Mouse (Mus musculus) large intestine, adult 2 months (tissue): Measurements from ENCODE around the gene Aip. TPM values are rescaled to one million over a fixed set of nuclear protein-coding genes. Genes with fewer than 3 reads are reported as not detected.
"Not testable (repeated sequence)": the region's sequence is repeated elsewhere in the genome, so short reads cannot be mapped to it uniquely, and the experiment has no call there.

ENCODE experiments used
- DNase-seq: peaks from one replicate; pipeline ENCODE4 v3.0.0-alpha.2; 2012; ENCODE audit warnings: low read depth, low spot score
- WGBS: fragments of 180-500 bp; shearing (Covaris S2); methylation state at CpG from one replicate; pipeline ENCODE4 v1.1.7; 2018; 5-methylcytosine and 5-hydroxymethylcytosine counted together
- polyA plus RNA-seq: library from polyadenylated mRNA; depleted of rRNA; stranded (reverse); fragments of >200 nt; gene quantifications from 2 replicates; pipeline ENCODE4 v1.2.3, GENCODE M21; 2012

The Aip gene
- polyA plus RNA-seq, 1 experiment: 62.8 TPM

- DNase-seq: no peak
- WGBS: 95% methylated on average over 2 of the region's 2 CpGs
Observed at GRCm38 (mm10) chr19:4139446-4139845, 13.8 kb upstream of the Aip start, which contains the start of gene Gpr152. TSS of gene Gpr152 (plus strand) at chr19:4139787.

DNA sequence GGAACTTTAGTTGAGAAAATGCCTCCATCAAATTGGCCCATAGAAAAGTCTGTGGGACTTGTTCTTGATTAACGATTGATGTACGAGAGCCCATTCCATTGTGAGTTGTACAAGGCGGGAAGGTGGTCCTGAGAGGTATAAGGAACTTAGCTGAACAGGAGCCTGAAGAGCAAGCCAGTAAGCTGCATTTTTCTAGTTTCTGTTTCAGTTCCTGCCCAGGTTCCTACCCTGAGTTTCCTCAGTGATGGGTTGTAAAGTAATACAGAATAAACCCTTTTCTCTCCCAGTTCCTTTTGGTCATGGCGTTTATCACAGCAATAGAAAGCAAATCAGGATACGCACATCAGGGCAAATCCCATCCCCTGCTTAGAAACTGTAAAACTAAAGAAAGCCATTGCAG is 12.3 kb upstream of the Aip start:
- DNase-seq: no peak
- 49% methylated on average over 5 of the region's 5 CpGs for WGBS

DNA sequence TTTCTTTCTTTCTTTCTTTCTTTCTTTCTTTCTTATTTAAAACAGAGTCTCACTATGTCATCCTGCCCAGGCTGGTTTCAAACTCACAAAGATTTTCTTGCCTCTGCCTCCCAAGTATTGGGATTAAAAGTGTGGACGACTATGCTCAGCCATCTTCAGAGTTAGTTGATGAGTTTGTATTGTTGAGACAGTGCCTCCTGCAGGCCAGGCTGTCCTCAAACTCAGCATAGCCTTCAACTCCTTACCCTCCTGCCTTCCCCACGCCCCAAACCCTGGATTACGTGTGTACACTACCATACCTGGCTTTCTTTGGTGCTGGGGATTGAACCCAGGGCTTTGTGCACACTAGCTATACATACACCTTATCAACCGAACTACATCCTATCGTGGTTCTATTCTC is 10.8 kb upstream of the Aip start:
- DNase-seq: no peak
- 83% methylated on average over 5 of the region's 5 CpGs for WGBS

- WGBS: 17% methylated on average over 8 of the region's 8 CpGs
- DNase-seq: not testable (repeated sequence)
Observed at GRCm38 (mm10) chr19:4135963-4136345, 10.3 kb upstream of the Aip start.

DNA sequence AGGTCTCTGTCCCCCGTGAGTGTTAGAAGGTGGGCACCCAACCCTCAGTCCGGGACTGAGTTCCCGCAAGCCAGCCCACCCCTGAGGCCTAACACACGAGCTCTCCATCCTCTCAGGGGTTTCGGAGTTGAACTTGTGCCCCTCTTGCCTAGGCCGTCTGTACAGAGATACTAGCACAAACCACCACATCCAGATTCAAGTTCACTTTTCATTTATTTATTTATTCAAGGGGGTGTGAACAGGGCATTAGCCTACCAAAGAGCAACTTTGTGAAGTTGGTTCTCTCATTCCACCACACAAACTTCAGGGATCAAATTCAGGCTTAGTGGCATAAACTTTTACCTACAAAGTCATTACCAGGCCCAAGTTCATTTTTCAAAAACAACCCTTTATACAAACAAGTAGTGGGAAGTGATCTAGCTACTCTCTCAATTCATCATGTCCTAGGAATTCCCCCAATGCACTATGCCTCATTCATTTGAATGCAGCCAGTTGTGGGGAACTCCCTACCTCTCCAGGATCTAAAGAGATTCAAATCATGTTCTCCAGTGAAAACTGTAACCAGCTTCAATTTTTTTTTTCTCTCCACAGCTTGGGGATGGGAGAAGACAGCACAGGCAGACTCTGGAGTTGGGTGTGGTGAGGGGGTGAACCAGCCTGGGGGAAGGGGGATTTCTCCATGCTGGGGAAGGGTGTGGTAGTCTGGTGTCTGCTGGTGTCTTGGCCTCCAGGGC is 9.7 kb upstream of the Aip start:
- 83% methylated on average over 6 of the region's 6 CpGs for WGBS
- DNase-seq: not testable (repeated sequence)

DNA sequence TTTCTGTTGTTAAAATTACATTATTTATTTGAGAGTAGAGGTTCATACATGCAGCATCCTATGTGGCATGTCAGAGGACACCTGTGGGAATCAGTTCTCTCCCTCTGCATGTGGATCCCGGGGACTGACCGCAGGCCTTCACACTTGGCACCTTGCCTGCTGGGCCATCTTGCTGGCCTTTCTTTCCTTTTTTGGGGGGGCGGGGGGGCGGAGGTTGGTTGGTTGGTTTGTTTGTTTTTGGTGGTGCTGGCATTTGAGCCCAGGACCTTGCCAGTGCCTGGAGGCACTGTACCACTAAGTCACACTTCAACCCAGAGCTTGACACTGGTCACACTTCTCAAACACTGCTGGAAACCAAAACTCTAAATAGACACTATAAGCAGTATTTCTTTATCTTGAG is 8.7 kb upstream of the Aip start:
- no peak for DNase-seq
- 85% methylated on average over 4 of the region's 4 CpGs for WGBS

GRCm38 (mm10) chr19:4131768-4132167 is 6.1 kb upstream of the Aip start:
- 86% methylated on average over 2 of the region's 2 CpGs for WGBS
- no peak for DNase-seq

GRCm38 (mm10) chr19:4131075-4131474 is 5.4 kb upstream of the Aip start:
- no peak for DNase-seq
- 83% methylated on average over 5 of the region's 5 CpGs for WGBS

DNA sequence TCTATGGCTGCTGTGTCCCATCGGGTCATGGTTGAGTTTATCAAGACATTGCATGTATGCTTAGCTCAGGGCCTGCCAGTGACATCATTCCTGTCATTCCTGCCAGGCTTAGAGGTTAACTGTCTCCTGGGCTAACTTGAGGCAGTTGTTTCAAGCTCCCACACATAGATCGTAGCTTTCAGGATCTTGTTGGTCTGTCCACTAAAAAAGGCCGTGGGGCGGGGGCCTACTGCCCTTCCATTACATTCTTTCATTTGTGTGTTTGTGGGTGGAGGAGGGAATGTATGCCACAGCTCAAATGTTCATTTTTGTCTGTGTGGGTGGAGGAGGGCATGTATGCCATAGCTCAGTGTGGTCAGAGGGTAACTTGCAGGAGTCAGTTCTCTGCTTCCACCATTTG is 4.4 kb upstream of the Aip start:
- 81% methylated on average over 4 of the region's 4 CpGs for WGBS
- DNase-seq: no peak

- DNase-seq: no peak
- WGBS: 85% methylated on average over 7 of the region's 7 CpGs
Observed at GRCm38 (mm10) chr19:4129462-4129861, 3.8 kb upstream of the Aip start.

- DNase-seq: no peak
- WGBS: 35% methylated on average over 7 of the region's 7 CpGs
Observed at GRCm38 (mm10) chr19:4126759-4127495, 1.3 kb upstream of the Aip start.

DNA sequence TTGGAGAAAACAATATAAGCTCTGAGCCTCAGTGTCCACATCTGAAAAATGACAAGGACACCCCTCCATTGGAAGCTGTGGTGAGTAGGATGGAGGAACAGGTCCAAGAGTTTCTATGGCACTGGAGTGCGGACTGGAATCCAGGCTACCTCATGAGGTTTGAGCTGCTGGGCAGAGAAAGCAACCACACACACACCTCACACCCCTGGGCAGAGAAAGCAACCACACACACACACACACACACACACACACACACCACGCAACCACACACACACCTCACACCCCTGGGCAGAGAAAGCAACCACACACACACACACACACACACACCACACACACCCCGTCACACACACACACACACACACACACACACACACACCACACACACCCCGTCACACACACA is 390 bp downstream of the Aip start:
- 5% methylated on average over 4 of the region's 4 CpGs for WGBS
- not testable (repeated sequence) for DNase-seq

DNA sequence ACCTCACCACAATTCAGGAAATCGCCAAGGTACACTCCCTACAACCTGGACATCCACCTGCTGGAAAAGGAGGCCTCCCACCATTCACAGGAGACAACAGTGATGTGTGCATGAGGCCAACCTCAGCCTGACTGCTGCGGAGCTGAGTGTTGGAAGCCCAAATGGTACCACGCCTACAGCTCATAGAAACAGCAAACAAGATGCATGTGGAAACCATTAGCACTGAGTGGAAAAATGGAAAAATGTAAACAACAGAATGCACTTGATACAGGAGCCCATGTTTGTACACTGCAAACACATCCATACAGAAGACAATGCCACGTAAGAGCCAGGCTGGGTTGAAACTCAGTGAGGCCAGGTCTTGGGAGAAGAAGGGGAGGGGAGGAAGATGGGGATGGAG is 1.2 kb downstream of the Aip start:
- 44% methylated on average over 4 of the region's 4 CpGs for WGBS
- no peak for DNase-seq

DNA sequence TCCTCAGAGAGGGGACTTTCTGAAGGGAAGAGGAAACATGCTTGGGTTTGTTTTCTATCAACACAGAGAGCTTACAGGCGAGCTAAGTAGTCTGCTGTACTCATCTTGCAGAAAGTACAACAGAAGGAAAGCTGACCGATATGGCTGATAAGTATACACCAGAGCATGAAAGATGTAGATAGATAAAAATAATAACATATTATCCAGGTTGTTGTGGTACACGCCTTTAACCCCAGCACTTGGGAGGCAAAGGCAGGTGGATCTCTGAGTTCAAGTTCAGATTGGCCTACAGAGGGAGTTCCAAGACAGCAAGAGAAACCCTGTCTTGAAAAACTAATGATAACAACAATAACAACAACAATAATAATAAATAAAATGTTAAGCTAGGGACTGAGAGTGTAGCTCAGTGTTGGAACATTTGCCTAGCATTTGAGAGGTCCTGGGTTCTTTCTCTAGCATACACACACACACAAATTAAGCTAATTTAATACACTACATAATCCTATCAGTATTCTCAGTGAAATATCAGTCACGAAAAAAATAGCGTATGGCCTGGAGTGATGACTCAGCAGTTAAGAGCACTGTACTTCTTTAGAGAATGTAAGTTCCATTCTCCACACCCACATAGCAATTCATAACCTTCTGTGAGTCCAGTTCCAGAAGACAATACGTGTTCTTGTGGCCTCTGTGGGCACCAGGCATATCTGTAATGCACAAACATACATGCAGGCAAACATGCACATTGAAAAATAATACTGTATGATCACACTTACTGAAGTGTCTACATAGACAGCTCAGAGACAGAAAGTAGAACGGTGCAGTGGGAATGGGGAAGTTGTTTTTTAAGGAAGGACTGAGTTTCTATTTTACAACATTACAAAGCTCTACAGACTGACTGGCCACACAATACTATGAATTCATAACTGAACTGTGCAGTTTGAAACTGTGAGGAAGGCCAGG is 3.0 kb downstream of the Aip start:
- WGBS: 67% methylated on average over 7 of the region's 7 CpGs
- DNase-seq: no peak

GRCm38 (mm10) chr19:4121896-4122295 is 3.8 kb downstream of the Aip start:
- DNase-seq: not testable (repeated sequence)
- 42% methylated on average over 6 of the region's 6 CpGs for WGBS

GRCm38 (mm10) chr19:4121097-4121805 is 4.4 kb downstream of the Aip start:
- 2% methylated on average over 38 of the region's 38 CpGs for WGBS
- peak; percentile 99 for DNase-seq

GRCm38 (mm10) chr19:4120496-4120895 is 5.2 kb downstream of the Aip start:
- 90% methylated on average over 2 of the region's 2 CpGs for WGBS
- no peak for DNase-seq

GRCm38 (mm10) chr19:4119716-4120487 is 5.8 kb downstream of the Aip start:
- WGBS: 76% methylated on average over 6 of the region's 6 CpGs
- no peak for DNase-seq

GRCm38 (mm10) chr19:4118350-4118749 is 7.3 kb downstream of the Aip start:
- no peak for DNase-seq
- WGBS: 91% methylated on average over 2 of the region's 2 CpGs
